Mouse (Mus musculus): Measurements from ENCODE around the gene Slit3. TPM values are rescaled to one million over a fixed set of nuclear protein-coding genes. Genes with fewer than 3 reads are reported as not detected.

Slit3 gene
- total and polyA plus RNA-seq, 3 experiments: 0.55 to 4.8 (median 2.8) TPM

- H3K27ac ChIP-seq (ENCODE audit: insufficient read depth, low read depth): no peak overlapping the region
- no peaks in the 10 kb centered on the region for H3K27me3 ChIP-seq (replicated peaks)
- no peak overlapping the region for H3K4me2 ChIP-seq (ENCODE audit: insufficient read depth, low read depth, poor library complexity, severe bottlenecking)
- no peaks in the 10 kb centered on the region for H3K9me3 ChIP-seq (replicated peaks; ENCODE audit: low read length)
- H3K36me3 ChIP-seq (replicated peaks in 1 of 2; ENCODE audit: control insufficient read depth in 1 of 2, insufficient read depth in 1 of 2, low read length in 1 of 2): no peaks in the 10 kb centered on the region
- dilution Hi-C loops (cut with MboI; ENCODE audit: extremely low pct_ligation_motif_present, extremely low pct_unique_long_range_greater_than_20kb, low sequenced_read_pairs): no loop called here
- in situ Hi-C loops (cut with MboI; ENCODE audit: low pct_ligation_motif_present, low pct_unique_long_range_greater_than_20kb, low sequenced_read_pairs): no loop called here
- no peak for DNase-seq (ENCODE audit: extremely low read depth)
- H3K4me1 ChIP-seq (ENCODE audit: control insufficient read depth in 1 of 2, insufficient read depth in 2 of 2): no peaks in the 10 kb centered on the region
- H3K9ac ChIP-seq (ENCODE audit: insufficient read depth, low read depth): no peak overlapping the region
- TF ChIP-seq JUN (IDR thresholded peaks at IDR 0.05; ENCODE audit: insufficient read depth, low read depth, low read length) (no peak), RCOR1 (conservative IDR thresholded peaks at IDR 0.05; ENCODE audit: low read depth, low read length) (no peak), MAFK (IDR thresholded peaks at IDR 0.05; ENCODE audit: insufficient replicate concordance, low read length) (no peak)
- no peak overlapping the region for H3K4me3 ChIP-seq (replicated peaks in 1 of 3; ENCODE audit: low read depth in 2 of 3, low read length in 2 of 3, poor library complexity in 1 of 3)
- H3K79me2 ChIP-seq (replicated peaks; ENCODE audit: control insufficient read depth, extremely low read depth, insufficient read depth, poor library complexity, severe bottlenecking): no peaks in the 10 kb centered on the region
These were observed 448.9 kb downstream of the Slit3 start for GRCm38 (mm10) chr11:35569957-35570356.

DNA sequence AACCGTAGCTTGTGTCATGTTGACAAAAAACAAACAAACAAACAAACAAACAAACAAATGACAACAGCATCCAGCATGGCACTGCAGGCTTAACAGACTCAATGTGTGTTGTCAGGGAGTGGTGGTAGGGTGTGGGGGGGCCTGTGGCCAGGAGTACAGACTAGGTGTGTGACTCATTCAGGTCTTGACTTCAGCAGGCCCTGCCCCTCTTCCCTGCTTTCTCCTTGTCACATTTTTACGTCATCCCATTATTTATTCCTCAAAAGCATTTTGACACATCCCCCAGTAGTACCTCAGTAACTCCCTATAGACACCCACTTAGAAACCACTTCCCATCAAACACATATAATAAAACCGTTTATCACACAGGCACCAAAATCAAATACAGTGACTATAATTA lies 450.9 kb downstream of the Slit3 start:
- H3K27me3 ChIP-seq (replicated peaks): no peaks in the 10 kb centered on the region
- TF ChIP-seq NRF1 (IDR thresholded peaks at IDR 0.05; ENCODE audit: low read depth, low read length): no peak
- no peak for TF ChIP-seq IRF4 (IDR thresholded peaks at IDR 0.05; ENCODE audit: low read depth, low read length)
- TF ChIP-seq ZC3H11A (IDR thresholded peaks at IDR 0.05; ENCODE audit: low read depth, low read length): no peak
- H3K27ac ChIP-seq (ENCODE audit: insufficient read depth, low read depth): no peak overlapping the region
- in situ Hi-C loops (cut with MboI; ENCODE audit: low pct_ligation_motif_present, low pct_unique_long_range_greater_than_20kb, low sequenced_read_pairs) (no loop called here), dilution Hi-C loops (cut with MboI; ENCODE audit: extremely low pct_ligation_motif_present, extremely low pct_unique_long_range_greater_than_20kb, low sequenced_read_pairs) (no loop called here)
- no peak overlapping the region for H3K9ac ChIP-seq (ENCODE audit: insufficient read depth, low read depth)
- H3K4me1 ChIP-seq (ENCODE audit: control insufficient read depth in 1 of 2, insufficient read depth in 2 of 2): peaks cover 0 to 13% of the 10 kb centered on the region in 2 experiments; a peak in 2 of 4 replicates
- DNase-seq (ENCODE audit: extremely low read depth): no peak
- H3K9me3 ChIP-seq (replicated peaks; ENCODE audit: low read length): no peaks in the 10 kb centered on the region
- no peak overlapping the region for H3K4me3 ChIP-seq (replicated peaks in 1 of 3; ENCODE audit: low read depth in 2 of 3, low read length in 2 of 3, poor library complexity in 1 of 3)
- no peak overlapping the region for H3K4me2 ChIP-seq (ENCODE audit: insufficient read depth, low read depth, poor library complexity, severe bottlenecking)
- H3K79me2 ChIP-seq (replicated peaks; ENCODE audit: control insufficient read depth, extremely low read depth, insufficient read depth, poor library complexity, severe bottlenecking): no peaks in the 10 kb centered on the region
- no peaks in the 10 kb centered on the region for H3K36me3 ChIP-seq (replicated peaks in 1 of 2; ENCODE audit: control insufficient read depth in 1 of 2, insufficient read depth in 1 of 2, low read length in 1 of 2)

- no peak for TF ChIP-seq MYC (IDR thresholded peaks at IDR 0.05; ENCODE audit: low read depth, low read length)
- no peak for TF ChIP-seq ELF1 (IDR thresholded peaks at IDR 0.05; ENCODE audit: low read depth, low read length)
- TF ChIP-seq JUND (conservative IDR thresholded peaks at IDR 0.05; ENCODE audit: low read depth, low read length): no peak
- TF ChIP-seq RCOR1 (conservative IDR thresholded peaks at IDR 0.05; ENCODE audit: low read depth, low read length): no peak
- no peak for TF ChIP-seq HCFC1 (IDR thresholded peaks at IDR 0.05; ENCODE audit: low read depth, low read length)
- no peak for TF ChIP-seq SMC3 (IDR thresholded peaks at IDR 0.05; ENCODE audit: low read depth, low read length)
- no peak for TF ChIP-seq ETS1 (conservative IDR thresholded peaks at IDR 0.05; ENCODE audit: low read depth, low read length)
- no peak for TF ChIP-seq KAT2A (IDR thresholded peaks at IDR 0.05; ENCODE audit: insufficient replicate concordance, low read length)
- TF ChIP-seq MAFK (IDR thresholded peaks at IDR 0.05; ENCODE audit: insufficient replicate concordance, low read length): no peak
- TF ChIP-seq NRF1 (IDR thresholded peaks at IDR 0.05; ENCODE audit: low read depth, low read length): no peak
- TF ChIP-seq MEF2A (IDR thresholded peaks at IDR 0.05; ENCODE audit: borderline replicate concordance, low read depth, low read length): no peak
- no peak for TF ChIP-seq EP300 (IDR thresholded peaks at IDR 0.05; ENCODE audit: low read length)
- no peak for TF ChIP-seq MAZ (IDR thresholded peaks at IDR 0.05; ENCODE audit: low read depth, low read length)
- no peak for TF ChIP-seq TBP (conservative IDR thresholded peaks at IDR 0.05; ENCODE audit: low read depth, low read length)
- no peak for TF ChIP-seq ZKSCAN1 (IDR thresholded peaks at IDR 0.05; ENCODE audit: borderline replicate concordance, low read depth, low read length)
- no peak for TF ChIP-seq ZC3H11A (IDR thresholded peaks at IDR 0.05; ENCODE audit: low read depth, low read length)
- no peak for TF ChIP-seq MXI1 (IDR thresholded peaks at IDR 0.05; ENCODE audit: low read depth, low read length)
- TF ChIP-seq POLR2A (IDR thresholded peaks at IDR 0.05; ENCODE audit: low read depth, low read length): no peak
- Histone ChIP-seq H3K27ac (ENCODE audit: insufficient read depth, low read depth) (no peak overlapping the region), H3K9ac (ENCODE audit: insufficient read depth, low read depth) (no peak overlapping the region), H3K4me1 (ENCODE audit: control insufficient read depth in 1 of 2, insufficient read depth in 2 of 2) (peaks cover 0 to 13% of the 10 kb centered on the region in 2 experiments; a peak in 2 of 4 replicates), H3K36me3 (replicated peaks in 1 of 2; ENCODE audit: control insufficient read depth in 1 of 2, insufficient read depth in 1 of 2, low read length in 1 of 2) (no peaks in the 10 kb centered on the region), H3K4me2 (ENCODE audit: insufficient read depth, low read depth, poor library complexity, severe bottlenecking) (no peak overlapping the region), H3K4me3 (replicated peaks in 1 of 3; ENCODE audit: low read depth in 2 of 3, low read length in 2 of 3, poor library complexity in 1 of 3) (no peak overlapping the region), H3K9me3 (replicated peaks; ENCODE audit: low read length) (no peaks in the 10 kb centered on the region), H3K27me3 (replicated peaks) (peaks cover 2% of the 10 kb centered on the region), H3K79me2 (replicated peaks; ENCODE audit: control insufficient read depth, extremely low read depth, insufficient read depth, poor library complexity, severe bottlenecking) (no peaks in the 10 kb centered on the region)
- no peak for DNase-seq (ENCODE audit: extremely low read depth)
- dilution Hi-C loops (cut with MboI; ENCODE audit: extremely low pct_ligation_motif_present, extremely low pct_unique_long_range_greater_than_20kb, low sequenced_read_pairs) (no loop called here), in situ Hi-C loops (cut with MboI; ENCODE audit: low pct_ligation_motif_present, low pct_unique_long_range_greater_than_20kb, low sequenced_read_pairs) (no loop called here)
These were observed 457.8 kb downstream of the Slit3 start for GRCm38 (mm10) chr11:35578796-35579195.
